30 mouse cellular contexts compared by ENCODE assay signal in the genomic region with DNA sequence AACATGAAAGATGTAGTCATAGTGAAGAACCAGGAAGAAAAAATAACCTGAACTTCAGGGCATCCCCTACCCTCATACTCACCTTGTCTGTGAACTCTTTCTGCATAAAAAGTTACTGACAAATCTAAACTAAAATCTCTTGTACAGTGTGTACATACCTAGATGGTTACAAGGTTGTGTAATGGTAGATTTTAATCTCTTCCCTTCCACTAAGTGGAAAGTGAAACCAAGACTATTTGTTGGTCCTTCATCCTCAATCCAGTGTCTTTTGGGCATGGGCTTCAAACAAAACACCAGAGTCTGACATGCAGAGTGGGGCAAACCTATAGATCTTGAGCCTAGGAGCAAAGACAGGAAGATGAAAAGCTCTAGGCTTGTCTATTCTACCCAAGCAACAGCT. TPM values are rescaled to one million over a fixed set of nuclear protein-coding genes. Genes with fewer than 3 reads are reported as not detected.
DNase-seq lines count a peak whose midpoint lies in the region; ATAC-seq and TF ChIP-seq lines count a peak whose summit lies in the region.
"Had no signal": no experiment of that assay in that cellular context is flagged by ENCODE, and none has a peak within 500 bp of the region (broad histone marks: within the 10 kb centered on the region; RNA-seq: fewer than 3 reads in every experiment).

No protein-coding gene starts in this region.

- H3K36me3 ChIP-seq in liver, postnatal 0 days (replicated peaks; ENCODE audit: insufficient read depth, low read length): no peaks in the 10 kb centered on the region
- no peaks in the 10 kb centered on the region for H3K36me3 ChIP-seq in liver, embryonic 11.5 days (ENCODE audit: control insufficient read depth, insufficient read depth, low read length)
- H3K36me3 ChIP-seq: embryonic facial prominence, embryonic 13.5 days; forebrain, embryonic 15.5 days; heart, embryonic 10.5 days; hindbrain, embryonic 10.5 days; limb, embryonic 10.5 days; midbrain, embryonic 13.5 days; neural tube, embryonic 12.5 days had no signal

- peak; percentile 44; the same call in 1 of the 2 replicates for ATAC-seq in liver, postnatal 0 days
- no peak for ATAC-seq in liver, embryonic 11.5 days (replicated peaks; ENCODE audit: low FRiP score)
- peak; percentile 8 to 58; a peak in 1 of 4 replicates for ATAC-seq in hematopoietic stem cell, adult 5-6 weeks (replicated peaks in 1 of 2; ENCODE audit: insufficient read depth in 1 of 2, low FRiP score in 2 of 2, low TSS enrichment in 1 of 2, low read depth in 1 of 2, poor library complexity in 2 of 2, severe bottlenecking in 2 of 2)

- 0 out of 2 replicates have a peak, but pooled peaks cover 2% of the 10 kb centered on the region for H3K4me1 ChIP-seq in liver, postnatal 0 days (ENCODE audit: insufficient read depth)
- no peaks in the 10 kb centered on the region for H3K4me1 ChIP-seq in liver, embryonic 11.5 days (replicated peaks; ENCODE audit: control insufficient read depth, insufficient read depth, low read length)
- H3K4me1 ChIP-seq: embryonic facial prominence, embryonic 13.5 days; forebrain, embryonic 15.5 days; heart, embryonic 10.5 days; hindbrain, embryonic 10.5 days; limb, embryonic 10.5 days; midbrain, embryonic 13.5 days; neural tube, embryonic 12.5 days had no signal

- TF ChIP-seq CTCF in liver, postnatal 0 days (IDR thresholded peaks at IDR 0.05; ENCODE audit: low read depth): no peak

- no peak for DNase-seq in liver, postnatal 0 days
- DNase-seq in liver, embryonic 11.5 days (ENCODE audit: low spot score): no peak
- DNase-seq in thymus, postnatal 4 days: peak; percentile 20
- DNase-seq in thymus, postnatal 25 days: no peak
- DNase-seq in testis, postnatal 10 days (ENCODE audit: low spot score): no peak
- no peak for DNase-seq in embryo, embryonic 10 days (ENCODE audit: low spot score)
- DNase-seq in kidney, postnatal 10 days: no peak
- DNase-seq: liver; right cerebral cortex, postnatal 25 days had no signal

- no peak overlapping the region for H3K4me2 ChIP-seq in liver, postnatal 0 days (ENCODE audit: low read depth, low read length)
- H3K4me2 ChIP-seq in liver, embryonic 11.5 days: no peak overlapping the region
- H3K4me2 ChIP-seq: embryonic facial prominence, embryonic 13.5 days; forebrain, embryonic 15.5 days; midbrain, embryonic 13.5 days; neural tube, embryonic 12.5 days had no signal

- H3K9me3 ChIP-seq in liver, postnatal 0 days (ENCODE audit: low read length): no peaks in the 10 kb centered on the region
- H3K9me3 ChIP-seq in liver, embryonic 11.5 days (ENCODE audit: control insufficient read depth, low read length): no peaks in the 10 kb centered on the region
- H3K9me3 ChIP-seq: embryonic facial prominence, embryonic 13.5 days; forebrain, embryonic 15.5 days; heart, embryonic 10.5 days; hindbrain, embryonic 10.5 days; limb, embryonic 10.5 days; megakaryocyte, embryonic 14.5 days; midbrain, embryonic 13.5 days; neural tube, embryonic 12.5 days had no signal

- H3K27ac ChIP-seq in liver, postnatal 0 days (ENCODE audit: low read depth): no peak overlapping the region
- no peak overlapping the region for H3K27ac ChIP-seq in liver, embryonic 11.5 days (ENCODE audit: low read depth, low read length)
- H3K27ac ChIP-seq: embryonic facial prominence, embryonic 13.5 days; forebrain, embryonic 15.5 days; heart, embryonic 10.5 days; hindbrain, embryonic 10.5 days; kidney, postnatal 0 days; limb, embryonic 10.5 days; midbrain, embryonic 13.5 days; neural tube, embryonic 12.5 days had no signal

- no peak overlapping the region for H3K4me3 ChIP-seq in liver, postnatal 0 days (ENCODE audit: low read depth, low read length)
- H3K4me3 ChIP-seq in liver, embryonic 11.5 days (ENCODE audit: low read depth, low read length): no peak overlapping the region
- H3K4me3 ChIP-seq: embryonic facial prominence, embryonic 13.5 days; erythroblast, embryonic 14.5 days; forebrain, embryonic 15.5 days; heart, embryonic 10.5 days; hindbrain, embryonic 10.5 days; limb, embryonic 10.5 days; megakaryocyte, embryonic 14.5 days; midbrain, embryonic 13.5 days; neural tube, embryonic 12.5 days had no signal

- no peak overlapping the region for H3K9ac ChIP-seq in liver, postnatal 0 days (replicated peaks)
- H3K9ac ChIP-seq in liver, embryonic 11.5 days (ENCODE audit: low read depth, low read length): no peak overlapping the region
- H3K9ac ChIP-seq: embryonic facial prominence, embryonic 13.5 days; forebrain, embryonic 15.5 days; midbrain, embryonic 13.5 days; neural tube, embryonic 12.5 days had no signal

- no peak for TF ChIP-seq EP300 in liver, postnatal 0 days (IDR thresholded peaks at IDR 0.05; ENCODE audit: low read depth)

- no peaks in the 10 kb centered on the region for H3K27me3 ChIP-seq in liver, postnatal 0 days (ENCODE audit: insufficient read depth, low read length)
- H3K27me3 ChIP-seq in liver, embryonic 11.5 days (replicated peaks; ENCODE audit: control insufficient read depth, insufficient read depth, low read length): no peaks in the 10 kb centered on the region
- H3K27me3 ChIP-seq: embryonic facial prominence, embryonic 13.5 days; forebrain, embryonic 15.5 days; megakaryocyte, embryonic 14.5 days; midbrain, embryonic 13.5 days; neural tube, embryonic 12.5 days had no signal

RNA-seq across cellular contexts. Expression of a gene that starts 33.2 kb away (rescaled TPM):
- polyA plus RNA-seq in liver, postnatal 0 days (2015; fragmentation: Nextera tagmentation; extraction: Ambion mirVana): 7.6 and 7.7 TPM in 2 replicates
- 5.2 and 6.1 TPM in 2 replicates for polyA plus RNA-seq in liver, embryonic 11.5 days (2014; fragmentation: Nextera tagmentation; extraction: Ambion mirVana)
- total RNA-seq in hematopoietic stem cell, adult 5-6 weeks (2017): 41.4 and 49.2 TPM in 2 replicates

RNA-seq across cellular contexts. Expression of a gene that starts 43.0 kb away (rescaled TPM):
- polyA plus RNA-seq in liver, postnatal 0 days (2015; fragmentation: Nextera tagmentation; extraction: Ambion mirVana): not detected in 2 replicates
- polyA plus RNA-seq in liver, embryonic 11.5 days (2014; fragmentation: Nextera tagmentation; extraction: Ambion mirVana): not detected in 2 replicates
- not detected in 2 replicates for total RNA-seq in hematopoietic stem cell, adult 5-6 weeks (2017)
- total RNA-seq: adrenal gland, adult 18-20 months; adrenal gland, postnatal 4 days; gastrocnemius, adult 8-10 months; layer of hippocampus, postnatal 10 days; left cerebral cortex, adult 8-10 months had no signal
- polyA plus RNA-seq: cortical plate, adult 2 months; embryonic facial prominence, embryonic 13.5 days; erythroblast, embryonic 14.5 days; forebrain, embryonic 15.5 days; gonadal fat pad, adult 2 months; heart, embryonic 10.5 days; heart, embryonic 16.5 days; hindbrain, embryonic 10.5 days; kidney, postnatal 0 days; limb, embryonic 10.5 days; liver, embryonic 16.5 days; midbrain, embryonic 13.5 days; neural tube, embryonic 12.5 days; stomach, embryonic 16.5 days had no signal
